Mouse (Mus musculus) NIH3T3 (cell line): ENCODE measurements at regions not wholly inside any gene's neighbourhood (a gene's known extent, or its start where the extent isn't known, plus 50 kb on each side); places are given as distances from the start of the nearest gene placed in this dataset.

Experiments used
- DNase-seq: peaks from one replicate; pipeline ENCODE4 v3.0.0-alpha.2; 2012; ENCODE audit warnings: low read depth

- no peak for DNase-seq
Measured at GRCm38 (mm10) chr3:149318728-149319127, 328.4 kb upstream of the Adgrl2 start.

GRCm38 (mm10) chr3:149314258-149314657, 323.9 kb upstream of the Adgrl2 start:
- no peak for DNase-seq

- DNase-seq, result no peak
Measured at GRCm38 (mm10) chr3:149313217-149313616, 322.9 kb upstream of the Adgrl2 start.

- no peak for DNase-seq
Measured at GRCm38 (mm10) chr3:149311576-149311975, 321.2 kb upstream of the Adgrl2 start.

- no peak for DNase-seq
Measured at GRCm38 (mm10) chr3:149306709-149307108, 316.4 kb upstream of the Adgrl2 start.

GRCm38 (mm10) chr3:149306291-149306690, 315.9 kb upstream of the Adgrl2 start:
- no peak for DNase-seq

- DNase-seq, result no peak
Measured at GRCm38 (mm10) chr3:149305440-149305839, 315.1 kb upstream of the Adgrl2 start.

- no peak for DNase-seq
Measured at GRCm38 (mm10) chr3:149305011-149305413, 314.7 kb upstream of the Adgrl2 start.

- no peak for DNase-seq
Measured at GRCm38 (mm10) chr3:149303418-149303817, 313.1 kb upstream of the Adgrl2 start.

- DNase-seq, result no peak
Measured at GRCm38 (mm10) chr3:149300002-149300401, 309.6 kb upstream of the Adgrl2 start.

- DNase-seq, result no peak
Measured at GRCm38 (mm10) chr3:149296419-149296962, 306.1 kb upstream of the Adgrl2 start.

GRCm38 (mm10) chr3:149295942-149296341, 305.6 kb upstream of the Adgrl2 start:
- DNase-seq, result no peak

GRCm38 (mm10) chr3:149295257-149295831, 305.0 kb upstream of the Adgrl2 start:
- no peak for DNase-seq

GRCm38 (mm10) chr3:149294445-149294844, 304.1 kb upstream of the Adgrl2 start:
- no peak for DNase-seq

- no peak for DNase-seq
Measured at GRCm38 (mm10) chr3:149292459-149292858, 302.1 kb upstream of the Adgrl2 start.

- no peak for DNase-seq
Measured at GRCm38 (mm10) chr3:149291473-149291872, 301.1 kb upstream of the Adgrl2 start.

- DNase-seq, result no peak
Measured at GRCm38 (mm10) chr3:149290228-149290627, 299.9 kb upstream of the Adgrl2 start.

GRCm38 (mm10) chr3:149287080-149287479, 296.7 kb upstream of the Adgrl2 start:
- no peak for DNase-seq

- no peak for DNase-seq
Measured at GRCm38 (mm10) chr3:149284976-149285375, 294.6 kb upstream of the Adgrl2 start.

- no peak for DNase-seq
Measured at GRCm38 (mm10) chr3:149280807-149281789, 290.7 kb upstream of the Adgrl2 start.

- DNase-seq, result no peak
Measured at GRCm38 (mm10) chr3:149279338-149279737, 289.0 kb upstream of the Adgrl2 start.

GRCm38 (mm10) chr3:149277812-149278211, 287.5 kb upstream of the Adgrl2 start:
- no peak for DNase-seq
